Mouse (Mus musculus) bone marrow macrophage, adult 2 months (primary cell): ENCODE results near the gene Gjb3. TPM values are rescaled to one million over a fixed set of nuclear protein-coding genes. Genes with fewer than 3 reads are reported as not detected.
A peak's percentile ranks its signal among the peaks of the same experiment; 100 is the strongest.

ENCODE experiments used
- H3K27ac ChIP-seq: 2 replicates; pipeline ENCODE4 v1.5.1; 2012; ENCODE audit warnings: low read depth, low read length; ENCODE audit not compliant: insufficient read depth
- H3K4me1 ChIP-seq: 2 replicates; pipeline ENCODE4 v1.6.1; 2012; ENCODE audit warnings: low read length; ENCODE audit not compliant: control insufficient read depth, insufficient read depth
- H3K4me3 ChIP-seq: 2 replicates; pipeline ENCODE4 v1.5.1; 2012; ENCODE audit warnings: mild to moderate bottlenecking, low read length, moderate library complexity; ENCODE audit not compliant: insufficient read depth
- CTCF ChIP-seq: IDR thresholded peaks from 2 replicates; pipeline ENCODE4 v1.5.1; 2012; ENCODE audit warnings: low read depth, mild to moderate bottlenecking, low read length, moderate library complexity
- POLR2A ChIP-seq: IDR thresholded peaks from 2 replicates; pipeline ENCODE4 v1.6.1; 2012; ENCODE audit warnings: mild to moderate bottlenecking, low read depth, low read length, borderline replicate concordance
- polyA plus RNA-seq: library from polyadenylated mRNA; stranded (reverse); fragments of >200 nt; gene quantifications from 2 replicates; pipeline ENCODE4 v1.2.4, GENCODE M21; 2012; ENCODE audit not compliant: missing spikeins, insufficient read depth, insufficient read length

Gene Gjb3
- not detected in 2 replicates for polyA plus RNA-seq

- peak within 1 kb of the TSS; percentile 23; the same call in 1 of the 2 replicates for H3K4me3 ChIP-seq
Measured at GRCm38 (mm10) chr4:127330181-127331100, at the start of gene Gjb3. Gjb3 (minus strand) TSS chr4:127330844.

GRCm38 (mm10) chr4:127377344-127377743 lies 46.7 kb upstream of the Gjb3 start:
- H3K4me1 ChIP-seq: no peaks in the 10 kb centered on the region
- no peak overlapping the region for H3K27ac ChIP-seq
- no peak overlapping the region for H3K4me3 ChIP-seq
- TF ChIP-seq POLR2A: no peak
- 0 out of 2 replicates have a peak, but pooled peaks have one; percentile 23 for TF ChIP-seq CTCF

More at GRCm38 (mm10) chr4:127330181-127331100, at the start of gene Gjb3:
- Histone ChIP-seq H3K27ac (no peak within 1 kb of the TSS), H3K4me1 (peaks cover 13% of the 10 kb centered on the region)
- no peak for TF ChIP-seq CTCF
- TF ChIP-seq POLR2A: no peak

- Histone ChIP-seq H3K4me1 (no peaks in the 10 kb centered on the region), H3K27ac (no peak overlapping the region), H3K4me3 (no peak overlapping the region)
- TF ChIP-seq CTCF (no peak), POLR2A (no peak)
Measured at GRCm38 (mm10) chr4:127375541-127376177, 45.0 kb upstream of the Gjb3 start.

GRCm38 (mm10) chr4:127374645-127375044 lies 44.0 kb upstream of the Gjb3 start:
- no peak overlapping the region for H3K27ac ChIP-seq
- TF ChIP-seq POLR2A (no peak), CTCF (no peak)
- no peaks in the 10 kb centered on the region for H3K4me1 ChIP-seq
- no peak overlapping the region for H3K4me3 ChIP-seq

GRCm38 (mm10) chr4:127373491-127373890 lies 42.8 kb upstream of the Gjb3 start:
- Histone ChIP-seq H3K4me3 (no peak overlapping the region), H3K27ac (no peak overlapping the region), H3K4me1 (no peaks in the 10 kb centered on the region)
- no peak for TF ChIP-seq POLR2A
- no peak for TF ChIP-seq CTCF

- Histone ChIP-seq H3K27ac (no peak overlapping the region), H3K4me1 (no peaks in the 10 kb centered on the region), H3K4me3 (no peak overlapping the region)
- TF ChIP-seq CTCF: no peak
- no peak for TF ChIP-seq POLR2A
Measured at GRCm38 (mm10) chr4:127371546-127371945, 40.9 kb upstream of the Gjb3 start.

GRCm38 (mm10) chr4:127370447-127370846 lies 39.8 kb upstream of the Gjb3 start:
- no peak for TF ChIP-seq POLR2A
- peak; percentile 24; the same call in 1 of the 2 replicates for TF ChIP-seq CTCF
- Histone ChIP-seq H3K27ac (no peak overlapping the region), H3K4me1 (no peaks in the 10 kb centered on the region), H3K4me3 (no peak overlapping the region)

GRCm38 (mm10) chr4:127368379-127368973 lies 37.8 kb upstream of the Gjb3 start:
- Histone ChIP-seq H3K4me3 (no peak overlapping the region), H3K27ac (no peak overlapping the region), H3K4me1 (no peaks in the 10 kb centered on the region)
- TF ChIP-seq CTCF (peak; percentile 50; the same call in 1 of the 2 replicates), POLR2A (no peak)

- no peak overlapping the region for H3K4me3 ChIP-seq
- no peak overlapping the region for H3K27ac ChIP-seq
- H3K4me1 ChIP-seq: no peaks in the 10 kb centered on the region
- no peak for TF ChIP-seq CTCF
- no peak for TF ChIP-seq POLR2A
Measured at GRCm38 (mm10) chr4:127365834-127366233, 35.2 kb upstream of the Gjb3 start.

GRCm38 (mm10) chr4:127365433-127365832 lies 34.8 kb upstream of the Gjb3 start:
- H3K27ac ChIP-seq: no peak overlapping the region
- H3K4me1 ChIP-seq: no peaks in the 10 kb centered on the region
- H3K4me3 ChIP-seq: no peak overlapping the region
- TF ChIP-seq CTCF: no peak
- no peak for TF ChIP-seq POLR2A
